Mouse (Mus musculus) heart, postnatal 0 days (tissue): Measurements from ENCODE around the gene Ugt1a2. TPM values are rescaled to one million over a fixed set of nuclear protein-coding genes. Genes with fewer than 3 reads are reported as not detected.

Experiments used
- ATAC-seq: fragments of 200-750 bp; cut with Nextera tagmentation; 2 replicates; pipeline ENCODE4 v1.8.0; 2017; ENCODE audit warnings: low read depth, moderate number of reproducible peaks, moderate library complexity; ENCODE audit not compliant: insufficient read depth
- DNase-seq: peaks from one replicate; pipeline ENCODE4 v3.0.0-alpha.2; 2016; ENCODE audit warnings: low spot score
- H3K27ac ChIP-seq: fragments of 300-500 bp; sonication (generic); 2 replicates; pipeline ENCODE4 v1.5.1; 2014; ENCODE audit warnings: low read depth, mild to moderate bottlenecking
- H3K27me3 ChIP-seq: fragments of 300-500 bp; sonication (generic); 2 replicates; pipeline ENCODE4 v1.6.1; 2014; ENCODE audit warnings: low read length, mixed read lengths; ENCODE audit not compliant: control insufficient read depth, insufficient read depth
- H3K36me3 ChIP-seq: fragments of 300-500 bp; sonication (generic); replicated peaks from 2 replicates; pipeline ENCODE4 v1.6.1; 2014; ENCODE audit warnings: low read length, mixed read lengths; ENCODE audit not compliant: control insufficient read depth, insufficient read depth
- H3K4me1 ChIP-seq: fragments of 300-500 bp; sonication (generic); 2 replicates; pipeline ENCODE4 v1.6.1; 2014; ENCODE audit warnings: antibody characterized with exemption; ENCODE audit not compliant: control insufficient read depth, insufficient read depth
- H3K4me2 ChIP-seq: fragments of 300-500 bp; sonication (generic); 2 replicates; pipeline ENCODE4 v1.6.1; 2014; ENCODE audit warnings: low read depth, mild to moderate bottlenecking, low read length, moderate library complexity
- H3K4me3 ChIP-seq: fragments of 300-500 bp; sonication (generic); 2 replicates; pipeline ENCODE4 v1.5.1; 2014; ENCODE audit warnings: low read depth, low read length
- H3K9ac ChIP-seq: fragments of 300-500 bp; sonication (generic); replicated peaks from 2 replicates; pipeline ENCODE4 v1.6.1; 2014; ENCODE audit warnings: low read depth, low read length, mixed read lengths
- H3K9me3 ChIP-seq: fragments of 300-500 bp; sonication (generic); replicated peaks from 2 replicates; pipeline ENCODE4 v1.6.1; 2016; ENCODE audit warnings: low read length; ENCODE audit not compliant: control insufficient read depth
- CTCF ChIP-seq: IDR thresholded peaks from 2 replicates; pipeline ENCODE4 v1.5.1; 2016; ENCODE audit warnings: antibody characterized with exemption, control low read depth, low read depth
- EP300 ChIP-seq: IDR thresholded peaks from 2 replicates; pipeline ENCODE4 v1.6.1; 2016; ENCODE audit warnings: antibody characterized with exemption, low read depth
- WGBS: fragments of 180-500 bp; shearing (Covaris S2); extraction: QIAGEN DNeasy Blood & Tissue Kit; methylation state at CpG from one replicate; pipeline ENCODE4 v1.1.7; 2014; 5-methylcytosine and 5-hydroxymethylcytosine counted together
- polyA plus RNA-seq: library from polyadenylated mRNA; unstranded; fragments of >200 nt; fragmentation: Nextera tagmentation; extraction: Ambion mirVana; gene quantifications from 2 replicates; pipeline ENCODE4 v1.2.1, GENCODE M21; 2015
- total RNA-seq: library from RNA; depleted of rRNA; stranded (reverse); fragments of >200 nt; gene quantifications from 2 replicates; pipeline ENCODE4 v1.2.3, GENCODE M21; 2014; ENCODE audit warnings: low replicate concordance

Gene Ugt1a2
- total and polyA plus RNA-seq, 2 experiments from 2014 or later: not detected

GRCm38 (mm10) chr1:88240579-88240978, 40.2 kb downstream of the Ugt1a2 start:
- H3K4me1 ChIP-seq: no peaks in the 10 kb centered on the region
- H3K4me2 ChIP-seq: no peak overlapping the region
- peaks cover 81% of the 10 kb centered on the region for H3K9me3 ChIP-seq
- no peak for DNase-seq
- no peak overlapping the region for H3K27ac ChIP-seq
- H3K9ac ChIP-seq: no peak overlapping the region
- no peak overlapping the region for H3K4me3 ChIP-seq
- H3K36me3 ChIP-seq: no peaks in the 10 kb centered on the region
- WGBS: 51% methylated on average over 4 of the region's 4 CpGs
- no peaks in the 10 kb centered on the region for H3K27me3 ChIP-seq
- TF ChIP-seq EP300: no peak
- TF ChIP-seq CTCF: no peak
- ATAC-seq: no peak

GRCm38 (mm10) chr1:88243861-88244260, 43.5 kb downstream of the Ugt1a2 start:
- H3K4me1 ChIP-seq: no peaks in the 10 kb centered on the region
- TF ChIP-seq CTCF (no peak), EP300 (no peak)
- DNase-seq (no peak), ATAC-seq (no peak)
- WGBS: 49% methylated on average over 5 of the region's 5 CpGs
- no peak overlapping the region for H3K9ac ChIP-seq
- H3K4me2 ChIP-seq: no peak overlapping the region
- H3K9me3 ChIP-seq: peaks cover 81% of the 10 kb centered on the region
- no peak overlapping the region for H3K27ac ChIP-seq
- no peak overlapping the region for H3K4me3 ChIP-seq
- no peaks in the 10 kb centered on the region for H3K27me3 ChIP-seq
- H3K36me3 ChIP-seq: no peaks in the 10 kb centered on the region

- peaks cover 81% of the 10 kb centered on the region for H3K9me3 ChIP-seq
- ATAC-seq (no peak), DNase-seq (no peak)
- no peak overlapping the region for H3K9ac ChIP-seq
- WGBS: 65% methylated on average over 6 of the region's 6 CpGs
- no peak overlapping the region for H3K4me3 ChIP-seq
- H3K27me3 ChIP-seq: no peaks in the 10 kb centered on the region
- H3K4me2 ChIP-seq: no peak overlapping the region
- no peak overlapping the region for H3K27ac ChIP-seq
- H3K4me1 ChIP-seq: no peaks in the 10 kb centered on the region
- no peaks in the 10 kb centered on the region for H3K36me3 ChIP-seq
- TF ChIP-seq CTCF: no peak
- TF ChIP-seq EP300: no peak
Observed at GRCm38 (mm10) chr1:88245881-88246280, 45.5 kb downstream of the Ugt1a2 start.

GRCm38 (mm10) chr1:88246386-88246785, 46.0 kb downstream of the Ugt1a2 start:
- Histone ChIP-seq H3K4me2 (no peak overlapping the region), H3K36me3 (no peaks in the 10 kb centered on the region), H3K27ac (no peak overlapping the region), H3K4me3 (no peak overlapping the region), H3K4me1 (no peaks in the 10 kb centered on the region), H3K9ac (no peak overlapping the region), H3K27me3 (no peaks in the 10 kb centered on the region), H3K9me3 (peaks cover 82% of the 10 kb centered on the region)
- WGBS: 36% methylated on average over 6 of the region's 6 CpGs
- ATAC-seq (no peak), DNase-seq (no peak)
- TF ChIP-seq EP300 (no peak), CTCF (no peak)

GRCm38 (mm10) chr1:88247660-88248059, 47.3 kb downstream of the Ugt1a2 start:
- no peak for ATAC-seq

GRCm38 (mm10) chr1:88248658-88249057, 48.3 kb downstream of the Ugt1a2 start:
- no peak for DNase-seq
- WGBS: 54% methylated on average over 4 of the region's 4 CpGs
- no peaks in the 10 kb centered on the region for H3K36me3 ChIP-seq
- peaks cover 74% of the 10 kb centered on the region for H3K9me3 ChIP-seq
- TF ChIP-seq CTCF (no peak), EP300 (no peak)
- no peak overlapping the region for H3K4me3 ChIP-seq
- H3K4me1 ChIP-seq: no peaks in the 10 kb centered on the region
- H3K9ac ChIP-seq: no peak overlapping the region
- no peak; the same call in 1 of the 2 replicates for ATAC-seq
- no peaks in the 10 kb centered on the region for H3K27me3 ChIP-seq
- no peak overlapping the region for H3K27ac ChIP-seq
- no peak overlapping the region for H3K4me2 ChIP-seq

More at GRCm38 (mm10) chr1:88247660-88248059, 47.3 kb downstream of the Ugt1a2 start:
- Histone ChIP-seq H3K4me1 (no peaks in the 10 kb centered on the region), H3K4me3 (no peak overlapping the region), H3K9me3 (peaks cover 77% of the 10 kb centered on the region), H3K27me3 (no peaks in the 10 kb centered on the region), H3K4me2 (no peak overlapping the region), H3K36me3 (no peaks in the 10 kb centered on the region), H3K27ac (no peak overlapping the region), H3K9ac (no peak overlapping the region)
- no peak for DNase-seq
- TF ChIP-seq CTCF (no peak), EP300 (no peak)
- 40% methylated on average over 2 of the region's 2 CpGs for WGBS
